Mouse (Mus musculus) stomach, embryonic 14.5 days (tissue): ENCODE data around the gene Gm8206. TPM values are rescaled to one million over a fixed set of nuclear protein-coding genes. Genes with fewer than 3 reads are reported as not detected.

Experiments
- polyA plus RNA-seq: library from polyadenylated mRNA; unstranded; fragments of >200 nt; fragmentation: Nextera tagmentation; extraction: Ambion mirVana; gene quantifications from 2 replicates; pipeline ENCODE4 v1.2.1, GENCODE M21; 2014

The Gm8206 gene
- polyA plus RNA-seq, 1 experiment from 2014 or later, result 1.6 TPM

Other genes starting within 250 kb of the Gm8206 start
- gene Gm8237, start 213.6 kb downstream of the Gm8206 start, polyA plus RNA-seq, result 0.67 and 0.95 TPM in 2 replicates
- gene Gm3248, start 132.2 kb downstream of the Gm8206 start, polyA plus RNA-seq, result 0.91 and 1.1 TPM in 2 replicates
- not detected in 2 replicates for gene Gm3453, start 114.8 kb downstream of the Gm8206 start, polyA plus RNA-seq
- not detected in 2 replicates for gene Gm6337, start 35.7 kb downstream of the Gm8206 start, polyA plus RNA-seq
- gene Gm3468, start 14.7 kb upstream of the Gm8206 start, polyA plus RNA-seq, result 3.8 and 4.4 TPM in 2 replicates
- not detected in 2 replicates for gene Gm3476, start 31.9 kb upstream of the Gm8206 start, polyA plus RNA-seq
- not detected in 2 replicates for gene Gm21560, start 125.3 kb upstream of the Gm8206 start, polyA plus RNA-seq
- 1.1 and 1.6 TPM in 2 replicates for gene Gm3411, start 193.3 kb upstream of the Gm8206 start, polyA plus RNA-seq
- gene Gm21103, start 210.9 kb upstream of the Gm8206 start, polyA plus RNA-seq, result not detected in 2 replicates
- not detected in 2 replicates for gene Gm3618, start 249.7 kb upstream of the Gm8206 start, polyA plus RNA-seq